Mouse (Mus musculus): ENCODE measurements around the gene Fyttd1. TPM values are rescaled to one million over a fixed set of nuclear protein-coding genes. Genes with fewer than 3 reads are reported as not detected.
"Not testable (repeated sequence)": the region's sequence is repeated elsewhere in the genome, so short reads cannot be mapped to it uniquely, and the experiment has no call there.

Fyttd1 gene
- total RNA-seq, 2 experiments from 2014 or later: 108 to 111 TPM

GRCm38 (mm10) chr16:32934470-32934869, 57.2 kb downstream of the Fyttd1 start:
- DNase-seq: no peak
- intact Hi-C loops (cut with DNase I; ENCODE audit: low total_unique reads): no loop called here

GRCm38 (mm10) chr16:32935088-32935487, 57.8 kb downstream of the Fyttd1 start:
- no peak for DNase-seq

GRCm38 (mm10) chr16:32937358-32937757, 60.1 kb downstream of the Fyttd1 start:
- DNase-seq: no peak
- intact Hi-C loops (cut with DNase I; ENCODE audit: low total_unique reads): no loop called here

More at GRCm38 (mm10) chr16:32935088-32935487, 57.8 kb downstream of the Fyttd1 start:
- intact Hi-C loops (cut with DNase I; ENCODE audit: low total_unique reads): no loop called here

GRCm38 (mm10) chr16:32939301-32939700, 62.0 kb downstream of the Fyttd1 start:
- intact Hi-C loops (cut with DNase I; ENCODE audit: low total_unique reads): not testable (repeated sequence)
- peak; percentile 57 for DNase-seq

GRCm38 (mm10) chr16:32939716-32940115, 62.4 kb downstream of the Fyttd1 start:
- DNase-seq: not testable (repeated sequence)

GRCm38 (mm10) chr16:32941226-32941625, 63.9 kb downstream of the Fyttd1 start:
- intact Hi-C loops (cut with DNase I; ENCODE audit: low total_unique reads); DNase-seq: not testable (repeated sequence)

More at GRCm38 (mm10) chr16:32939716-32940115, 62.4 kb downstream of the Fyttd1 start:
- intact Hi-C loops (cut with DNase I; ENCODE audit: low total_unique reads): not testable (repeated sequence)

- peak; percentile 6 for DNase-seq
- intact Hi-C loops (cut with DNase I; ENCODE audit: low total_unique reads): no loop called here
These were observed 65.4 kb downstream of the Fyttd1 start for GRCm38 (mm10) chr16:32942694-32943093.

GRCm38 (mm10) chr16:32945379-32945778, 68.1 kb downstream of the Fyttd1 start:
- intact Hi-C loops (cut with DNase I; ENCODE audit: low total_unique reads): no loop called here
- no peak for DNase-seq

- intact Hi-C loops (cut with DNase I; ENCODE audit: low total_unique reads): no loop called here
These were observed 70.7 kb downstream of the Fyttd1 start for GRCm38 (mm10) chr16:32948016-32948415.

GRCm38 (mm10) chr16:32948656-32949055, 71.4 kb downstream of the Fyttd1 start:
- intact Hi-C loops (cut with DNase I; ENCODE audit: low total_unique reads): no loop called here
- DNase-seq: no peak

More at GRCm38 (mm10) chr16:32948016-32948415, 70.7 kb downstream of the Fyttd1 start:
- no peak for DNase-seq

- DNase-seq: no peak
- intact Hi-C loops (cut with DNase I; ENCODE audit: low total_unique reads): no loop called here
These were observed 72.0 kb downstream of the Fyttd1 start for GRCm38 (mm10) chr16:32949281-32949680.

- intact Hi-C loops (cut with DNase I; ENCODE audit: low total_unique reads): no loop called here
- DNase-seq: no peak
These were observed 73.8 kb downstream of the Fyttd1 start for GRCm38 (mm10) chr16:32951074-32951473.

- intact Hi-C loops (cut with DNase I; ENCODE audit: low total_unique reads): no loop called here
- DNase-seq: no peak
These were observed 76.5 kb downstream of the Fyttd1 start for GRCm38 (mm10) chr16:32953806-32954205.

GRCm38 (mm10) chr16:32954304-32954703, 77.0 kb downstream of the Fyttd1 start:
- intact Hi-C loops (cut with DNase I; ENCODE audit: low total_unique reads): no loop called here
- DNase-seq: no peak

GRCm38 (mm10) chr16:32956889-32957288, 79.6 kb downstream of the Fyttd1 start:
- no peak for DNase-seq
- intact Hi-C loops (cut with DNase I; ENCODE audit: low total_unique reads): no loop called here

Other genes with a start within 250 kb of the Fyttd1 start
- gene Tnk2, start 233.6 kb upstream of the Fyttd1 start, total RNA-seq (2021): 10 to 100 TPM; 34.6 to 42.8 TPM
- gene Muc4, start 141.6 kb upstream of the Fyttd1 start, total RNA-seq (2021): under 1 TPM; 0.22 to 0.33 TPM
- gene Muc20, start 80.1 kb upstream of the Fyttd1 start, total RNA-seq (2021): under 1 TPM; 0.08 to 0.20 TPM
- gene Smbd1, start 67.0 kb upstream of the Fyttd1 start, total RNA-seq (2021): not detected
- gene Rubcn, start 266 bp downstream of the Fyttd1 start, total RNA-seq (2021): 10 to 100 TPM; 28.8 to 30.0 TPM
- 10 to 100 TPM; 18.1 to 21.7 TPM for gene Lrch3, start 36.6 kb downstream of the Fyttd1 start, total RNA-seq (2021)
- 1 to 10 TPM; 1.9 to 2.2 TPM for gene Iqcg, start 178.7 kb downstream of the Fyttd1 start, total RNA-seq (2021)
- gene Rpl35a, start 179.0 kb downstream of the Fyttd1 start, total RNA-seq (2021): 100 to 1,000 TPM; 304 to 324 TPM
- gene Lmln, start 185.0 kb downstream of the Fyttd1 start, total RNA-seq (2021): 1 to 10 TPM; 1.4 to 2.3 TPM

Measured in gastrocnemius, postnatal 14 days (tissue).